Mouse (Mus musculus) embryonic fibroblast, embryonic 13.5 days (primary cell): ENCODE measurements at regions not wholly inside any gene's neighbourhood (a gene's known extent, or its start where the extent isn't known, plus 50 kb on each side); places are given as distances from the start of the nearest gene placed in this dataset.

Experiments used
- CTCF ChIP-seq: IDR thresholded peaks from 2 replicates; pipeline ENCODE4 v1.5.1; 2011; ENCODE audit warnings: mild to moderate bottlenecking, control low read depth, low read length, moderate library complexity, borderline replicate concordance; ENCODE audit not compliant: insufficient read depth
- POLR2A ChIP-seq: IDR thresholded peaks from 2 replicates; pipeline ENCODE4 v1.6.1; 2011; ENCODE audit warnings: low read depth, mild to moderate bottlenecking, control low read depth, low read length, moderate library complexity

GRCm38 (mm10) chr2:169158760-169159159, 203.4 kb upstream of the Zfp64 start:
- TF ChIP-seq POLR2A, result no peak
- no peak for TF ChIP-seq CTCF
